Mouse (Mus musculus): Measurements from ENCODE around the gene Olfr330.
"Not testable (repeated sequence)": the region's sequence is repeated elsewhere in the genome, so short reads cannot be mapped to it uniquely, and the experiment has no call there.

Gene Olfr330

DNA sequence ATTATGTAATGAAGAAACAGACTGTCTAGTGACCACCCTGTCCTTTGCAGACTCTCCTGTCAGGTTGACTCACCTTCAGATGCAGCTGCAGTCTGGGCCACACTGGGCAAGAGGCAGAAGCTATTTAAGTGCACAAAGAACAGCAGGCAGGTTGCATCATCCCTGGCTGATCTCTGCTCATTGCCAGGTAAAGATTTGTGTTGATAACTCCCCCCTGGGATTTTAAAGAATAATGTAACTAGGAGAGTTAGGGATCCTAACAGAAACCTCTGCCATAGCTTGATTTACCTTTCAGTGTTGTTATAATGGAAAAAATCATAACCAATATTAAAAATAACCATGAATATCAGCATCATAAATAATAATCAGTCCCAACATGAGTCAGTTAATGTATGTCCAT lies at the start of gene Olfr330:
Olfr330 (minus strand) TSS at position 101 of the 400 bp plus-strand sequence.
- not testable (repeated sequence) for DNase-seq (ENCODE audit: low read depth, low spot score)

DNA sequence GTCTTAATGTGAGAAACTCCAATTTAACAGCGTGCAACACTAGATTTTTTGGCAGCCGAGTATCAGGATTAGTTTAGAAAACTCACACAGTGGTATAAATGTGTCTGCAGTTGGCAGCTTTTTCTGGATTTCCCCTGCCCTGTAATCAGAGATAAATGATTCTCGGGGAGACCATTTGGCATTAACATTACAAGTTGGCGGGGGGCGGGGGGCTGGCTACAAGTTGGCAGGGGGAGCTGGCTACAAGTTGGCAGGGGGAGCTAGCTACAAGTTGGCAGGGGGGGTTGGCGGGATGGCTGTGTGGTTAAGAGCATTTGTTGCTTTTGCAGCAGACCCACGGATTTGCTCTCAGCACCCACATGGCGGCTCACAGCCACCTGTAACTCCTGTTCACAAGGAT lies 44.0 kb upstream of the Olfr330 start:
- no peak for DNase-seq (ENCODE audit: low read depth, low spot score)

DNA sequence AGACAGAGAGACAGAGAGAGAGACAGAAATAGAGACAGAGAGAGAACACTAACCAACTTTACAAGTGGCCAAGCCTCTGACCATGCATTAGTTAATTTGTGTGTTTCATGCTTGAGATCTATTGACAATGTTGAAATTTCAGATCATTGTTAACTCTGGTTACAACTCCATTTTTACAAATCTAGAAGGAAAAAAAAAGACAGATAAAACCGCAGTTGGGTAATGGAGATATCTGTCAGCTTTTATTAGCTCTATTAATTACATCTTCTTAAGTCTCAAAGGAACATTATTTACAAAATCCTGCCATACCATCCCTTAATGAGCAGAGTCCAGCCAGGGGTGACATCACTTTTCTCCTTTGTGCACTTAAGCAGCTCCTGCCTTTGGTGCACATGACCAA lies 42.8 kb upstream of the Olfr330 start, which contains the start of gene Olfr325:
Olfr325 (plus strand) TSS at position 301 of the 400 bp plus-strand sequence.
- DNase-seq (ENCODE audit: low read depth, low spot score): no peak

DNA sequence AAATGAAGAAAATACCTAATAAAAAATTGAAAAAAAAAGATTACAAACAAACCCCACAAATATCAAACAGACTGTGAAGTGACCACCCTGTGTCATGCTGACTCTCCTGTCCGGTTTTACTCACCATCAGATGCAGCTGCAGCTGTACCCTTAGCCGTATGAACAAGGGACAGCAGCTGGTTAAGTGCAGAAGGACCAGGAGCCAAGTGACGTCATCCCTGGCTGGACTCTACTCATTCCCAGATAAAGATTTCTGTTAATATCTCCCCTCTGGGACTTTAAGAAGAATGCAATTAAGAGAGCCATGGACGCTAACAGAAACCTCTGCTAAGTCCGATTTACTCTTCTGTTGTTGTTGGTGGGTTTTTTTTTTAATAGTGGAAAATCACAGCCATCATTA lies 35.8 kb upstream of the Olfr330 start, which contains the start of gene Olfr224:
Olfr224 (minus strand) TSS at position 149 of the 400 bp plus-strand sequence.
- no peak for DNase-seq (ENCODE audit: low read depth, low spot score)

DNA sequence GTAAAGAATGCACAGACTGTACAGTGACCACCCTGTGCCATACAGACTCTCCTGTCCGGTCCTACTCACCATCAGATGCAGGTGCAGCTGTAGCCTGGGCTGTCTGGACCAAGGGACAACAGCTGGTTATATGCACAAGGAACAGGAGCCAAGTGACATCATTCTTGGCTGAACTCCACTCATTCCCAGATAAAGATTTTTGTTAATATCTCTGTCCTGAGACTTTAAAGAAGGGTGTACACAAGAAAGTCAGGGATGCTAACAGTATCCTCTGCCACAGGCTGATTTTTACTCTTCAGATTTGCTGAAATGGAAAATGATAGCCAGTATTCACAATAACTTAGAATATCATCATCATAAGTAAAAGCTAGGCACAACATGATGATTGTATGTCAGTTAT lies 20.9 kb upstream of the Olfr330 start, which contains the start of gene Olfr328:
Olfr328 (minus strand) TSS at position 101 of the 400 bp plus-strand sequence.
- DNase-seq (ENCODE audit: low read depth, low spot score): no peak

DNA sequence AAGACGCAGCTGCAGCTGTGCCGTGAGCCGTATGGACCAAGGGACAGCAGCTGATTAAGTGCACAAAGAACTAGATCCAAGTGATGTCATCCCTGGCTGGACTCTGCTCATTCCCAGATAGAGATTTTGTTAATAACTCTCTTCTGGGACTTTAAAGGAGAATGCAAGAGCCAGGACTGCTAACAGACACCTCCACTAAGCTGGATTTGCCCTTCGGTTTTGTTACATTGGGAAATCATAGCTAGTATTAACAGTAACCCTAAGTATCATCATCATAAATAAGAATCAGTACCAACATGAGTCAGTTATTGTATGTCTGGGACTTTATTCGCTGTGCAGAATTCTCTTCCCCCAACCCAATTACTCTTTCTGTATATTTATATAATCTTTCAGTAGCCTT lies 11.7 kb upstream of the Olfr330 start, which contains the start of gene Olfr329-ps:
Olfr329-ps (minus strand) TSS at position 101 of the 400 bp plus-strand sequence.
- DNase-seq (ENCODE audit: low read depth, low spot score): no peak

DNA sequence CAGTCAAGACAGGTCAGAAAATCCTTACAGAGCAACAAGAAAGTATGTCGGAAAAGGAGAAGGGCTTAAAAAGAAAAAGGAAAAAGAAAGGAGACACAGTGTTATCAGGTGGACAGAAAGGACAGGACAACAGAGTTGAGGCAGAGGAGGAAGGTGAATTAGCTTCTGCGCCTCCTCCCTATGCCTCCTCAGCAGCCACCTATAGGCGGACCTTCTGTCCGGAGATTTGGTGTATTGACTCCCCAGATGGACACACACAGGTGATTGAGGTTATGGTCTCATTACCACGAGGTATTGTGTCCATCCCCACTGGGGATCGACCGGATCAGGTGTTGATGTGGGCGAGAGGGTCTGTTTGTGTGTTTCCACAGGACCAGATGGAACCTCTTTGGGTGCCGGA lies 14.9 kb downstream of the Olfr330 start:
- DNase-seq (ENCODE audit: low read depth, low spot score): not testable (repeated sequence)

DNA sequence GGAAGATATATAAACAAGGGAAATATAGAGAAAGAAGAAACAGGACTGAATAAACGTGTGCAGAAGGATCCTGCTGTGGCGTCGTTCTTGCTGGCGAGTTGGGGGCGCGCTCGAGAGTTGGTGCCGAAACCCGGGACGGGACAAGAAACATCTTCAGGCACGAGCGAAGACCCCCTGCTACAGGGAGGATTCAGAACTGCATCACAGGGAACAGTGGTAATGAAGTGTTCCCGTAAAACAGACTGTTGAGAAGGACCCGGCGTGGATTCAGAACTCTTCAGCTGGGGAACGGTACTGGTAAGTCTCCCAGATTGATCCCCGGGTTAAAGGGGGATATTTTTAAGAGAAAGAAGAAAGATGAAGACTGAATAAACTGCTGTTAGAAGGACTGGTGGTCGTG lies 15.7 kb downstream of the Olfr330 start:
- DNase-seq (ENCODE audit: low read depth, low spot score): not testable (repeated sequence)

DNA sequence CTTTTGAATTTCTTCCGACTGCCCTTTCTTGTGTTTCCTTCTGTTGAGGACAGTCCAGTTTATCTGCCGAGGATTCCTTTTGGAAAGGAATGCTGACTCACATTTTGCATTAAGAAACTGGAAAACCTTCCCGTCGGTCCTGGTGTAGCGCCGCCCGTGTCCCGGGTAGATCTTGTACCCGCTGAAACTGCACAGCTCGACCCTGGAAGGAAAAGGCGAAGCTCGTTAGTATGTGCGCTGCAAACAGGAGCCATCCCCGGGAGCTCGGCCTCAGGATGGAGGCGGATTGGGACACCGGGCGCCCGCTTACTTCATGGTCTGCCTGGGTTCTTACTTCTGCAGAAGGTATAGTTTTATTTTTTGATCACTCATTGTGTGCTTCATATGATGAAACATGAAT lies 25.6 kb downstream of the Olfr330 start:
- DNase-seq (ENCODE audit: low read depth, low spot score): not testable (repeated sequence)

DNA sequence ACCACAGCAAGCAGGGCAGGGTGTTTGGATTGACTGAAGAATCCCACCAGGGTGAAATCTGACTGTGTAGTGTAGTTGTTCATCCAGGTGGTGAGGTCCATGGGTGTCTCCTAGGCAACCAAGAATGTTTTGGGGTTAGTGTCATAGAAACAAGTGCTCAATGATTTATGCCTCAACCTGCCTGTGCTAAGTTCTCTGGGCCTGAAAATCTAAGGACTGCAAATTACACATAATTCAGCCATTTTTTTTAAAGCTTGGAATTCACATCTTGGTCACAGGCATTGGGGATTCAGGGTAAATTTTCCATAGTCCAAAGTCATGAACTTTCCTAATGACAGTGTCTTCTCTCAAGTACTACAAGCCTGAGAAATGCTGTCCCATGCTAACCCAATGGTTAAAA lies 32.2 kb downstream of the Olfr330 start, which contains the start of gene Olfr331:
Olfr331 (minus strand) TSS at position 101 of the 400 bp plus-strand sequence.
- not testable (repeated sequence) for DNase-seq (ENCODE audit: low read depth, low spot score)

DNA sequence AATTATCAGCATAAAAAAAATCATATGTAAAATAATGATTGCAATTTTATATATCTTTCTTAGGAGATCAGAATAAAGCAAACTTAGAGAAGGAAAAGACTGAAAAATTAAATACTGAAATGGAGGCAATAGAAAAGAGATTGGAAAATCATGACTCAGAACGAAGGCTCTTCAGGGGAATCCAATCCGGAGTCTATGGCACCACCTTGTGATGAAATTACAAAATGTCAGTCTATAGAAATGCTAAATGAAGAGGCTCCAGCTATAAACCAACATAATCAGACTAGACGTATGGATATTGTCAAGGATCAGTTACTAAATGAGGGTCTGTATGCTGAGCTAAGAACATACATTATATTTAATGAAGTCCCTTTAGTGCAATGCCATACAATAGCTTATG lies 35.3 kb downstream of the Olfr330 start:
- no peak for DNase-seq (ENCODE audit: low read depth, low spot score)

DNA sequence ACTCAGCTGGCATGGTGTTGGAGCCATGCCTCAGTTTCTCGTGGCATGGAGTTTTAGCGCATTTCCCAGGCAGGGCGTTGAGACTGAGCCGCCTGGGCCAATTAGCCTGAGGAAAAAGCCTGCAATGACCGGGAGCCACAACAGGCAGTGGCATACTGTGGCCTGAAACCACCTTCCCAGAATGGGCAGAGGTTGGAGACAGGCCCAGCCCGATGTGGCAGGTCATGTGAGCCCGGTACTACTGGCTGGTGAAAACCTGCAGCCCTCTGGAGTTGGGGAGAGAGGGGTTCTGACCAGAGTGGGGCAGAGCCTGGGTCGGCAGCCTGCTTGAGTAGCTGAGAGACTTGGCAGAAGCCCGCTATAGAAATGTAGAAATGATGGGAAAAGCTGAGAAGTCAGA lies 35.9 kb downstream of the Olfr330 start:
- DNase-seq (ENCODE audit: low read depth, low spot score): no peak

DNA sequence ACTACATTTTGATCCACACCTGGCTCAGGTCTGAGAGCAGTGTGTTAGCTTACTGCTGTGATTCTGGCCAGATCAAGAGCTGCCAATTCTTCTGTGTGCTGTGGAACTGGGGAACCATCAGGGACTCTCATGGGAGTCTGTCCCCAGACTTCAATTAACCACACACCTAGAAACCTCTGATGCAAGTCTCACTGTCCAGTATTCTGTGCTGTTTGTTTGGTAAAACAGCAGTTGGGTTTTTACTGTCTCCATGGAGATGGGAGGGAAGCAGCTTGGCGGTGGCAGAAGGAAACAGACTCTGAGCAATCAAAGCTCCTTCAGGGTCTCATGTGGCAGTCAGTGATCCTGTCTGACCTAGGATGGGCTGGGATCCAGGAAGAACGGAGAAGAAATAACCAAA lies 42.2 kb downstream of the Olfr330 start, which contains the start of gene Olfr332:
Olfr332 (minus strand) TSS at position 101 of the 400 bp plus-strand sequence.
- DNase-seq (ENCODE audit: low read depth, low spot score): no peak
